Comparison of ENCODE assay signal across 10 mouse cellular contexts in genomic region chr15:83634076-83634475, GRCm38 (mm10). TPM values are rescaled to one million over a fixed set of nuclear protein-coding genes. Genes with fewer than 3 reads are reported as not detected.
DNase-seq lines count a peak whose midpoint lies in the region; ATAC-seq and TF ChIP-seq lines count a peak whose summit lies in the region.
"Had no signal": no experiment of that assay in that cellular context is flagged by ENCODE, and none has a peak within 500 bp of the region (broad histone marks: within the 10 kb centered on the region; RNA-seq: fewer than 3 reads in every experiment).

No protein-coding gene starts in this region.

- H3K36me3 ChIP-seq in embryonic facial prominence, embryonic 11.5 days (replicated peaks; ENCODE audit: control insufficient read depth, insufficient read depth, low read depth, low read length): peaks cover 4% of the 10 kb centered on the region
- H3K36me3 ChIP-seq in embryonic facial prominence, embryonic 10.5 days (replicated peaks): peaks cover 93% of the 10 kb centered on the region

- H3K4me1 ChIP-seq in embryonic facial prominence, embryonic 11.5 days (ENCODE audit: control insufficient read depth, insufficient read depth, low read length): peaks cover 2% of the 10 kb centered on the region
- peaks cover 26% of the 10 kb centered on the region for H3K4me1 ChIP-seq in embryonic facial prominence, embryonic 10.5 days
- H3K4me1 ChIP-seq in cortical plate, adult 2 months (ENCODE audit: control insufficient read depth, insufficient read depth, low read length): no peaks in the 10 kb centered on the region

- TF ChIP-seq CTCF in layer of hippocampus, adult 2 months (conservative IDR thresholded peaks at IDR 0.05): peak; percentile 87
- peak; percentile 71 for TF ChIP-seq CTCF in cortical plate, adult 2 months (IDR thresholded peaks at IDR 0.05; ENCODE audit: extremely low read depth, insufficient read depth, low read length)

- WGBS in embryonic facial prominence, embryonic 11.5 days: 9% methylated on average over 1 of the region's 1 CpGs
- 18% methylated on average over 1 of the region's 1 CpGs for WGBS in embryonic facial prominence, embryonic 10.5 days

- TF ChIP-seq POLR2A in cortical plate, adult 2 months (IDR thresholded peaks at IDR 0.05; ENCODE audit: extremely low read depth, insufficient read depth, low read length): no peak

- no peak overlapping the region for H3K4me2 ChIP-seq in embryonic facial prominence, embryonic 11.5 days (ENCODE audit: low read depth, low read length)
- H3K4me2 ChIP-seq: limb, embryonic 15.5 days had no signal

- no peak for ATAC-seq in embryonic facial prominence, embryonic 11.5 days (replicated peaks; ENCODE audit: insufficient number of reproducible peaks, low FRiP score, low TSS enrichment, low read depth)

- H3K9ac ChIP-seq in embryonic facial prominence, embryonic 11.5 days (replicated peaks; ENCODE audit: low read length): no peak overlapping the region
- H3K9ac ChIP-seq: limb, embryonic 15.5 days had no signal

- no peaks in the 10 kb centered on the region; the same call in 1 of the 2 replicates for H3K9me3 ChIP-seq in embryonic facial prominence, embryonic 11.5 days (replicated peaks; ENCODE audit: control insufficient read depth, low read length)
- peaks cover 12% of the 10 kb centered on the region for H3K9me3 ChIP-seq in embryonic facial prominence, embryonic 10.5 days
- H3K9me3 ChIP-seq: limb, embryonic 15.5 days had no signal

- no peak overlapping the region for H3K27ac ChIP-seq in embryonic facial prominence, embryonic 11.5 days (replicated peaks; ENCODE audit: low read depth, low read length)
- no peak overlapping the region for H3K27ac ChIP-seq in embryonic facial prominence, embryonic 10.5 days (replicated peaks)
- no peak overlapping the region for H3K27ac ChIP-seq in layer of hippocampus, adult 2 months
- no peak overlapping the region for H3K27ac ChIP-seq in cortical plate, adult 2 months (ENCODE audit: insufficient read depth, low read length)
- H3K27ac ChIP-seq: limb, embryonic 15.5 days had no signal

- peak; percentile 31 for DNase-seq in embryonic facial prominence, embryonic 11.5 days (ENCODE audit: low spot score)
- DNase-seq in embryonic facial prominence, embryonic 10.5 days (ENCODE audit: low spot score): no peak
- DNase-seq in layer of hippocampus, adult 2 months (ENCODE audit: low spot score in 2 of 2): peak in 1 of 2 experiments; percentile 18
- no peak for DNase-seq in layer of hippocampus, adult 9-11 months
- peak; percentile 40 for DNase-seq in A20 (ENCODE audit: low read depth, low spot score)
- no peak for DNase-seq in Muller cell, postnatal 12 days (ENCODE audit: inconsistent ontology term)
- no peak for DNase-seq in layer of hippocampus, adult 11-12 months (ENCODE audit: low spot score)
- DNase-seq: adrenal gland, adult 8-10 months had no signal

- H3K27me3 ChIP-seq in embryonic facial prominence, embryonic 11.5 days (ENCODE audit: control insufficient read depth, insufficient read depth, low read length): no peaks in the 10 kb centered on the region
- H3K27me3 ChIP-seq in embryonic facial prominence, embryonic 10.5 days (replicated peaks; ENCODE audit: low read depth, poor library complexity, severe bottlenecking): peaks cover 14% of the 10 kb centered on the region

- H3K4me3 ChIP-seq in embryonic facial prominence, embryonic 11.5 days (ENCODE audit: low read depth, low read length): no peak overlapping the region
- H3K4me3 ChIP-seq in embryonic facial prominence, embryonic 10.5 days: no peak overlapping the region
- no peak overlapping the region for H3K4me3 ChIP-seq in layer of hippocampus, adult 2 months
- no peak overlapping the region for H3K4me3 ChIP-seq in cortical plate, adult 2 months (ENCODE audit: insufficient read depth, low read length)
- H3K4me3 ChIP-seq: limb, embryonic 15.5 days had no signal

RNA-seq across cellular contexts. Expression of gene Ttll12, which starts 39.1 kb away (rescaled TPM):
- polyA plus RNA-seq in embryonic facial prominence, embryonic 11.5 days (2014; fragmentation: Nextera tagmentation; extraction: Ambion mirVana): 48.6 and 54.4 TPM in 2 replicates
- 62.8 and 64.3 TPM in 2 replicates for polyA plus RNA-seq in embryonic facial prominence, embryonic 10.5 days (2016; fragmentation: Nextera tagmentation; extraction: Ambion mirVana)
- 10 to 100 TPM; 10.3 to 11.2 TPM for total RNA-seq in layer of hippocampus, adult 2 months (2021)
- polyA plus RNA-seq in cortical plate, adult 2 months (2012; rRNA removed): 12.7 and 13.5 TPM in 2 replicates

Comparison
In these comparisons a context has a peak if more than half of its experiments do, and no peak if none do; other contexts are left out.
1. DNase-seq: peak in embryonic facial prominence, embryonic 11.5 days (single experiment) and A20 (single experiment); none in embryonic facial prominence, embryonic 10.5 days (single experiment), layer of hippocampus, adult 9-11 months (single experiment), Muller cell, postnatal 12 days (single experiment) and layer of hippocampus, adult 11-12 months (single experiment).